Mouse (Mus musculus): Measurements from ENCODE around the gene Arl10.

Arl10 gene

GRCm38 (mm10) chr13:54574854-54575481 lies at the start of gene Arl10:
Gene Arl10, plus strand, starts transcription at chr13:54575015.
- peak; percentile 65 to 78 for DNase-seq (ENCODE audit: low spot score in 2 of 2)

GRCm38 (mm10) chr13:54527140-54527539 lies 47.7 kb upstream of the Arl10 start:
- no peak for DNase-seq (ENCODE audit: low spot score in 2 of 2)

- DNase-seq (ENCODE audit: low spot score in 2 of 2) = no peak
Observed at GRCm38 (mm10) chr13:54532134-54532533, 42.7 kb upstream of the Arl10 start.

GRCm38 (mm10) chr13:54548036-54548435 lies 26.8 kb upstream of the Arl10 start:
- no peak for DNase-seq (ENCODE audit: low spot score in 2 of 2)

- no peak for DNase-seq (ENCODE audit: low spot score in 2 of 2)
Observed at GRCm38 (mm10) chr13:54556176-54556575, 18.6 kb upstream of the Arl10 start.

GRCm38 (mm10) chr13:54556796-54557195 lies 18.0 kb upstream of the Arl10 start:
- peak in 1 of 2 experiments; percentile 53 for DNase-seq (ENCODE audit: low spot score in 2 of 2)

- no peak for DNase-seq (ENCODE audit: low spot score in 2 of 2)
Observed at GRCm38 (mm10) chr13:54557652-54558051, 17.2 kb upstream of the Arl10 start.

- DNase-seq (ENCODE audit: low spot score in 2 of 2) = no peak
Observed at GRCm38 (mm10) chr13:54559656-54560055, 15.2 kb upstream of the Arl10 start.

GRCm38 (mm10) chr13:54560608-54561007 lies 14.2 kb upstream of the Arl10 start:
- no peak for DNase-seq (ENCODE audit: low spot score in 2 of 2)

GRCm38 (mm10) chr13:54562562-54562961 lies 12.3 kb upstream of the Arl10 start:
- DNase-seq (ENCODE audit: low spot score in 2 of 2) = no peak

GRCm38 (mm10) chr13:54564232-54565200 lies 10.3 kb upstream of the Arl10 start:
- no peak for DNase-seq (ENCODE audit: low spot score in 2 of 2)

- peak; percentile 93 to 95 for DNase-seq (ENCODE audit: low spot score in 2 of 2)
Observed at GRCm38 (mm10) chr13:54565201-54565581, 9.6 kb upstream of the Arl10 start, which contains the start of gene 4833439L19Rik. Gene 4833439L19Rik, minus strand, starts transcription at chr13:54565435.

- peak; percentile 20 to 36 for DNase-seq (ENCODE audit: low spot score in 2 of 2)
Observed at GRCm38 (mm10) chr13:54565594-54566345, 9.0 kb upstream of the Arl10 start.

GRCm38 (mm10) chr13:54568380-54568779 lies 6.4 kb upstream of the Arl10 start:
- no peak for DNase-seq (ENCODE audit: low spot score in 2 of 2)

GRCm38 (mm10) chr13:54569282-54569681 lies 5.5 kb upstream of the Arl10 start:
- no peak for DNase-seq (ENCODE audit: low spot score in 2 of 2)

- no peak for DNase-seq (ENCODE audit: low spot score in 2 of 2)
Observed at GRCm38 (mm10) chr13:54570736-54571135, 4.1 kb upstream of the Arl10 start.

- DNase-seq (ENCODE audit: low spot score in 2 of 2) = no peak
Observed at GRCm38 (mm10) chr13:54571637-54572036, 3.2 kb upstream of the Arl10 start.

GRCm38 (mm10) chr13:54572621-54573020 lies 2.2 kb upstream of the Arl10 start:
- DNase-seq (ENCODE audit: low spot score in 2 of 2) = no peak

- DNase-seq (ENCODE audit: low spot score in 2 of 2) = peak in 1 of 2 experiments; percentile 22
Observed at GRCm38 (mm10) chr13:54575489-54575888, 674 bp downstream of the Arl10 start.

GRCm38 (mm10) chr13:54577652-54578507 lies 3.1 kb downstream of the Arl10 start:
- DNase-seq (ENCODE audit: low spot score in 2 of 2) = no peak

- DNase-seq (ENCODE audit: low spot score in 2 of 2) = peak in 1 of 2 experiments; percentile 31
Observed at GRCm38 (mm10) chr13:54581385-54581784, 6.6 kb downstream of the Arl10 start.

All from urinary bladder, postnatal 36 days (tissue).